Mouse (Mus musculus) B cell, adult 62 days (primary cell): ENCODE measurements around the gene Scgb2b26. TPM values are rescaled to one million over a fixed set of nuclear protein-coding genes. Genes with fewer than 3 reads are reported as not detected.

Experiments used
- total RNA-seq: library from RNA; stranded (reverse); gene quantifications from 4 replicates; pipeline ENCODE4 v1.2.4, GENCODE M21; 2023

Scgb2b26 gene
- not detected in 4 replicates for total RNA-seq

DNA sequence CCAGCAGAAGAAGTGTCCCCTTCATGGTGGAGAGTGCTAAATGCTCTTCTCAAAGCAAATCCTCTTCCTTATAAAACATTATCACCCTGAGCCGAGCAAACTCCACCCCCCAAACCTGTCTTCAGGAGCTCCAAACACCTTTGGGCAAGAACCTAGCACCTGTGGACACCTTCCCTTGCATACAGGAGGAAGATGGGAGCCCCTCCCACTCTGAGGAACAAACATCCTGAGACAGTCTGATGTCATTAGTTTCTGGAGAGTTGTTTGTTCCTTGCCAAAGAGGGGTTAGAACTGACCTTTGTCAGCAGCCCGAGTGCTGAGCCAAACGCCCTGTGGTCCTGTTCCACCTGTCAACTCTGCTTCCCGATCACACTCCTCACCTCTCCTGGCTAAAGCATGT, at the start of gene Scgb2b26:
Gene Scgb2b26 (minus strand): TSS at position 101 of the 400 bp plus-strand sequence.

Other genes starting within 250 kb of the Scgb2b26 start
- gene Scgb2b24, start 205.7 kb downstream of the Scgb2b26 start, total RNA-seq, result not detected in 4 replicates
- not detected in 4 replicates for gene Scgb1b24, start 201.2 kb downstream of the Scgb2b26 start, total RNA-seq
- gene Scgb2b27, start 68.9 kb upstream of the Scgb2b26 start, total RNA-seq, result not detected in 4 replicates
- not detected in 4 replicates for gene Scgb1b27, start 76.4 kb upstream of the Scgb2b26 start, total RNA-seq
- gene Scgb1b30, start 150.4 kb upstream of the Scgb2b26 start, total RNA-seq, result not detected in 4 replicates
- gene Wtip, start 188.2 kb upstream of the Scgb2b26 start, total RNA-seq, result not detected in 4 replicates
- 72.5 to 86.4 TPM (median 80.1 TPM) in 4 replicates for gene Uba2, start 224.6 kb upstream of the Scgb2b26 start, total RNA-seq